Mouse (Mus musculus): Measurements from ENCODE around the gene Gpr183. TPM values are rescaled to one million over a fixed set of nuclear protein-coding genes. Genes with fewer than 3 reads are reported as not detected.

The Gpr183 gene
- polyA plus RNA-seq, 1 experiment from 2014 or later, result 2.4 TPM

- Histone ChIP-seq H3K9me3 (ENCODE audit: control insufficient read depth, low read length) (no peaks in the 10 kb centered on the region), H3K36me3 (ENCODE audit: control insufficient read depth, insufficient read depth, low read length) (peaks cover 22% of the 10 kb centered on the region), H3K27ac (replicated peaks in 1 of 2; ENCODE audit: control insufficient read depth in 1 of 2, insufficient read depth in 1 of 2, low read depth in 2 of 2, low read length in 2 of 2) (no peak overlapping the region), H3K4me1 (ENCODE audit: control insufficient read depth in 2 of 2, insufficient read depth in 2 of 2, low read length in 2 of 2) (peaks cover 5 to 9% of the 10 kb centered on the region in 2 experiments), H3K4me2 (ENCODE audit: low read length) (no peak overlapping the region), H3K27me3 (ENCODE audit: control insufficient read depth, insufficient read depth, low read length) (no peaks in the 10 kb centered on the region), H3K4me3 (ENCODE audit: control insufficient read depth in 1 of 2, insufficient read depth in 1 of 2, low read depth in 1 of 2, low read length in 2 of 2) (no peak overlapping the region), H3K9ac (ENCODE audit: low read length) (no peak overlapping the region)
- WGBS, result 94% methylated on average over 17 of the region's 17 CpGs
- ATAC-seq (ENCODE audit: insufficient number of reproducible peaks, insufficient read depth, low FRiP score, low read depth), result no peak
Measured at GRCm38 (mm10) chr14:121994171-121994700, 29.2 kb upstream of the Gpr183 start.

GRCm38 (mm10) chr14:121993616-121994015, 28.6 kb upstream of the Gpr183 start:
- Histone ChIP-seq H3K9me3 (ENCODE audit: control insufficient read depth, low read length) (no peaks in the 10 kb centered on the region), H3K4me1 (ENCODE audit: control insufficient read depth in 2 of 2, insufficient read depth in 2 of 2, low read length in 2 of 2) (peaks cover 5 to 9% of the 10 kb centered on the region in 2 experiments), H3K27ac (replicated peaks in 1 of 2; ENCODE audit: control insufficient read depth in 1 of 2, insufficient read depth in 1 of 2, low read depth in 2 of 2, low read length in 2 of 2) (no peak overlapping the region), H3K4me3 (ENCODE audit: control insufficient read depth in 1 of 2, insufficient read depth in 1 of 2, low read depth in 1 of 2, low read length in 2 of 2) (no peak overlapping the region), H3K4me2 (ENCODE audit: low read length) (no peak overlapping the region), H3K27me3 (ENCODE audit: control insufficient read depth, insufficient read depth, low read length) (no peaks in the 10 kb centered on the region), H3K9ac (ENCODE audit: low read length) (no peak overlapping the region), H3K36me3 (ENCODE audit: control insufficient read depth, insufficient read depth, low read length) (peaks cover 22% of the 10 kb centered on the region)
- 91% methylated on average over 4 of the region's 4 CpGs for WGBS
- no peak for ATAC-seq (ENCODE audit: insufficient number of reproducible peaks, insufficient read depth, low FRiP score, low read depth)

GRCm38 (mm10) chr14:121992395-121993280, 27.6 kb upstream of the Gpr183 start:
- WGBS, result 78% methylated on average over 13 of the region's 13 CpGs
- ATAC-seq (ENCODE audit: insufficient number of reproducible peaks, insufficient read depth, low FRiP score, low read depth), result no peak
- H3K9me3 ChIP-seq (ENCODE audit: control insufficient read depth, low read length), result no peaks in the 10 kb centered on the region

GRCm38 (mm10) chr14:121991921-121992320, 26.9 kb upstream of the Gpr183 start:
- H3K27ac ChIP-seq (replicated peaks in 1 of 2; ENCODE audit: control insufficient read depth in 1 of 2, insufficient read depth in 1 of 2, low read depth in 2 of 2, low read length in 2 of 2), result no peak overlapping the region
- H3K4me3 ChIP-seq (ENCODE audit: control insufficient read depth in 1 of 2, insufficient read depth in 1 of 2, low read depth in 1 of 2, low read length in 2 of 2), result no peak overlapping the region
- H3K4me2 ChIP-seq (ENCODE audit: low read length), result no peak overlapping the region
- peaks cover 22% of the 10 kb centered on the region for H3K36me3 ChIP-seq (ENCODE audit: control insufficient read depth, insufficient read depth, low read length)
- no peaks in the 10 kb centered on the region for H3K9me3 ChIP-seq (ENCODE audit: control insufficient read depth, low read length)
- no peak overlapping the region for H3K9ac ChIP-seq (ENCODE audit: low read length)
- H3K4me1 ChIP-seq (ENCODE audit: control insufficient read depth in 2 of 2, insufficient read depth in 2 of 2, low read length in 2 of 2), result peaks cover 4 to 6% of the 10 kb centered on the region in 2 experiments
- no peak for ATAC-seq (ENCODE audit: insufficient number of reproducible peaks, insufficient read depth, low FRiP score, low read depth)
- no peaks in the 10 kb centered on the region for H3K27me3 ChIP-seq (ENCODE audit: control insufficient read depth, insufficient read depth, low read length)

More at GRCm38 (mm10) chr14:121992395-121993280, 27.6 kb upstream of the Gpr183 start:
- Histone ChIP-seq H3K9ac (ENCODE audit: low read length) (no peak overlapping the region), H3K36me3 (ENCODE audit: control insufficient read depth, insufficient read depth, low read length) (peaks cover 22% of the 10 kb centered on the region), H3K4me3 (ENCODE audit: control insufficient read depth in 1 of 2, insufficient read depth in 1 of 2, low read depth in 1 of 2, low read length in 2 of 2) (no peak overlapping the region), H3K27ac (replicated peaks in 1 of 2; ENCODE audit: control insufficient read depth in 1 of 2, insufficient read depth in 1 of 2, low read depth in 2 of 2, low read length in 2 of 2) (no peak overlapping the region; a peak in 1 of 4 replicates), H3K4me1 (ENCODE audit: control insufficient read depth in 2 of 2, insufficient read depth in 2 of 2, low read length in 2 of 2) (peaks cover 5 to 9% of the 10 kb centered on the region in 2 experiments), H3K4me2 (ENCODE audit: low read length) (no peak overlapping the region), H3K27me3 (ENCODE audit: control insufficient read depth, insufficient read depth, low read length) (no peaks in the 10 kb centered on the region)

GRCm38 (mm10) chr14:121990897-121991296, 25.9 kb upstream of the Gpr183 start:
- Histone ChIP-seq H3K9me3 (ENCODE audit: control insufficient read depth, low read length) (no peaks in the 10 kb centered on the region), H3K4me2 (ENCODE audit: low read length) (no peak overlapping the region), H3K4me3 (ENCODE audit: control insufficient read depth in 1 of 2, insufficient read depth in 1 of 2, low read depth in 1 of 2, low read length in 2 of 2) (no peak overlapping the region), H3K36me3 (ENCODE audit: control insufficient read depth, insufficient read depth, low read length) (peaks cover 16% of the 10 kb centered on the region), H3K27me3 (ENCODE audit: control insufficient read depth, insufficient read depth, low read length) (no peaks in the 10 kb centered on the region), H3K4me1 (ENCODE audit: control insufficient read depth in 2 of 2, insufficient read depth in 2 of 2, low read length in 2 of 2) (no peaks in the 10 kb centered on the region), H3K9ac (ENCODE audit: low read length) (no peak overlapping the region), H3K27ac (replicated peaks in 1 of 2; ENCODE audit: control insufficient read depth in 1 of 2, insufficient read depth in 1 of 2, low read depth in 2 of 2, low read length in 2 of 2) (no peak overlapping the region)
- 81% methylated on average over 6 of the region's 6 CpGs for WGBS
- ATAC-seq (ENCODE audit: insufficient number of reproducible peaks, insufficient read depth, low FRiP score, low read depth), result no peak

- Histone ChIP-seq H3K36me3 (ENCODE audit: control insufficient read depth, insufficient read depth, low read length) (peaks cover 14% of the 10 kb centered on the region), H3K9me3 (ENCODE audit: control insufficient read depth, low read length) (no peaks in the 10 kb centered on the region), H3K4me3 (ENCODE audit: control insufficient read depth in 1 of 2, insufficient read depth in 1 of 2, low read depth in 1 of 2, low read length in 2 of 2) (no peak overlapping the region), H3K27me3 (ENCODE audit: control insufficient read depth, insufficient read depth, low read length) (no peaks in the 10 kb centered on the region), H3K4me2 (ENCODE audit: low read length) (no peak overlapping the region), H3K27ac (replicated peaks in 1 of 2; ENCODE audit: control insufficient read depth in 1 of 2, insufficient read depth in 1 of 2, low read depth in 2 of 2, low read length in 2 of 2) (no peak overlapping the region), H3K9ac (ENCODE audit: low read length) (no peak overlapping the region), H3K4me1 (ENCODE audit: control insufficient read depth in 2 of 2, insufficient read depth in 2 of 2, low read length in 2 of 2) (no peaks in the 10 kb centered on the region)
- ATAC-seq (ENCODE audit: insufficient number of reproducible peaks, insufficient read depth, low FRiP score, low read depth), result no peak
- WGBS, result 96% methylated on average over 3 of the region's 3 CpGs
Measured at GRCm38 (mm10) chr14:121989869-121990268, 24.9 kb upstream of the Gpr183 start.

- no peaks in the 10 kb centered on the region for H3K9me3 ChIP-seq (ENCODE audit: control insufficient read depth, low read length)
- no peaks in the 10 kb centered on the region for H3K27me3 ChIP-seq (ENCODE audit: control insufficient read depth, insufficient read depth, low read length)
- WGBS, result 96% methylated on average over 3 of the region's 3 CpGs
- H3K9ac ChIP-seq (ENCODE audit: low read length), result no peak overlapping the region
- no peak overlapping the region for H3K4me3 ChIP-seq (ENCODE audit: control insufficient read depth in 1 of 2, insufficient read depth in 1 of 2, low read depth in 1 of 2, low read length in 2 of 2)
- no peak overlapping the region for H3K27ac ChIP-seq (replicated peaks in 1 of 2; ENCODE audit: control insufficient read depth in 1 of 2, insufficient read depth in 1 of 2, low read depth in 2 of 2, low read length in 2 of 2)
- no peak for ATAC-seq (ENCODE audit: insufficient number of reproducible peaks, insufficient read depth, low FRiP score, low read depth)
- H3K36me3 ChIP-seq (ENCODE audit: control insufficient read depth, insufficient read depth, low read length), result peaks cover 12% of the 10 kb centered on the region
- peaks cover 0 to 2% of the 10 kb centered on the region in 2 experiments; a peak in 1 of 4 replicates for H3K4me1 ChIP-seq (ENCODE audit: control insufficient read depth in 2 of 2, insufficient read depth in 2 of 2, low read length in 2 of 2)
- no peak overlapping the region for H3K4me2 ChIP-seq (ENCODE audit: low read length)
Measured at GRCm38 (mm10) chr14:121989331-121989730, 24.3 kb upstream of the Gpr183 start.
